Mouse (Mus musculus) cerebellum, adult 2 months (tissue): ENCODE measurements around the gene Zfp811. TPM values are rescaled to one million over a fixed set of nuclear protein-coding genes. Genes with fewer than 3 reads are reported as not detected.
"Not testable (repeated sequence)": the region's sequence is repeated elsewhere in the genome, so short reads cannot be mapped to it uniquely, and the experiment has no call there.

Experiments used
- DNase-seq, 2 experiments: peaks; one replicate each; pipeline ENCODE4 v3.0.0; 2021
- H3K27ac ChIP-seq: fragments of 200-500 bp; 2 replicates; pipeline ENCODE4 v1.5.1; 2012; ENCODE audit warnings: low read length, control low read depth, inconsistent platforms; ENCODE audit not compliant: insufficient read depth
- H3K27me3 ChIP-seq: fragments of 200-500 bp; 2 replicates; pipeline ENCODE4 v1.6.1; 2012; ENCODE audit warnings: inconsistent platforms, mild to moderate bottlenecking, low read length, moderate library complexity; ENCODE audit not compliant: control insufficient read depth, insufficient read depth
- H3K4me1 ChIP-seq: fragments of 200-500 bp; 2 replicates; pipeline ENCODE4 v1.6.1; 2011; ENCODE audit warnings: low read length; ENCODE audit not compliant: control insufficient read depth, insufficient read depth
- H3K4me3 ChIP-seq: fragments of 200-500 bp; replicated peaks from 2 replicates; pipeline ENCODE3; 2011; ENCODE audit warnings: mild to moderate bottlenecking, low read depth, low read length, control low read depth; ENCODE audit not compliant: insufficient read depth
- CTCF ChIP-seq: fragments of 200-500 bp; IDR thresholded peaks from 2 replicates; pipeline ENCODE4 v1.5.1; 2011; ENCODE audit warnings: low read depth, mild to moderate bottlenecking, control low read depth, low read length, moderate library complexity, borderline replicate concordance; ENCODE audit not compliant: insufficient read depth
- POLR2A ChIP-seq: fragments of 200-500 bp; IDR thresholded peaks from 2 replicates; pipeline ENCODE4 v1.6.1; 2011; ENCODE audit warnings: low read length, control low read depth, borderline replicate concordance; ENCODE audit not compliant: insufficient read depth
- WGBS: fragments of 180-500 bp; shearing (Covaris S2); methylation state at CpG from one replicate; pipeline ENCODE4 v1.1.7; 2018; 5-methylcytosine and 5-hydroxymethylcytosine counted together
- polyA plus RNA-seq: library from polyadenylated mRNA; depleted of rRNA; stranded (reverse); fragments of >200 nt; gene quantifications from 2 replicates; pipeline ENCODE4 v1.2.3, GENCODE M21; 2012; rRNA removed

Zfp811 gene
- 6.4 and 7.2 TPM in 2 replicates for polyA plus RNA-seq

DNA sequence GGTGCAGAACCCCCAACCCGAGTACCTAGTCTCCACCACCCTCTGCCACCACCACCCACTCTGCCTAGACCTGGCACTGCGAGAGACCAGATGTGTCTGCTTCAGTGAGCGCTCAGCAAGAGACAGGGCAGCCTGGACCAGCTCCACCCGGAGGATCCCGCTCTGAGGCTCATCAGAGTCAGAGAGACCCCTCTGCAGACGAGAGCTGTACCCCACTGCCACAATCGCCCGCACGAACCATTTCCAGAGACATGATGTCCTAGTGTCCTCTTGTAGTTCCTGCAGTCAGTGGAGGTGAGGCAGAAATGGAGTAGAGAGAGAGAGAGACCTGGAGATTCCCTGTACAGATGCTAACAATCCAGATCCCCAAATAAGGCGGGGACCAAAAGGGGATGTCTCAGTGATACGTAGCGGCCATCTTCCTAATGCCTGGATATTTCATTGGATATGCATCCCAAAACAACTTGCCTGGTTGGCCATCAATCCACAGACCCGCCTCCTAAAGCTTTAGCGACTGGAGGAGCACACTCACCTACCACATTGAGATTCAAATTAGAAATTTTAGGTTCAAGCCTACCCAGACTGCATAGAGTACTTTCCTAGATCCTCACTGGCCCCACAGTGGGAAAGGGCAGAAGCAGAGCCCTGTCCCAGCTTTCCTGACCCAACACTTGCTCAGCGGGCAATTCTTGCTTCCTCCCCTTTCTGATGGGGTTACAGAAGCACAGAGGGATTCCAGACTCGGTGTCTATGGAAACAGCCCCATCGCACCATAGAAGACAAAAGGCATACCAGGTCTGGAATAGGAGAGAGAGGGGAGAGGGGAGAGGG is at the start of gene Zfp811:
TSS of gene Zfp811 (minus strand) at position 388 of the 831 bp plus-strand sequence.
- peak; percentile 43; the same call in 1 of the 2 replicates for TF ChIP-seq POLR2A
- TF ChIP-seq CTCF, result no peak
- H3K4me3 ChIP-seq, result peak within 1 kb of the TSS; percentile 71
- peak within 1 kb of the TSS; percentile 12; the same call in 1 of the 2 replicates for H3K27ac ChIP-seq
- peak; percentile 59 to 77 for DNase-seq
- H3K4me1 ChIP-seq, result no peaks in the 10 kb centered on the region; the same call in 1 of the 2 replicates
- under 1% methylated on average over 17 of the region's 17 CpGs for WGBS
- H3K27me3 ChIP-seq, result no peaks in the 10 kb centered on the region

DNA sequence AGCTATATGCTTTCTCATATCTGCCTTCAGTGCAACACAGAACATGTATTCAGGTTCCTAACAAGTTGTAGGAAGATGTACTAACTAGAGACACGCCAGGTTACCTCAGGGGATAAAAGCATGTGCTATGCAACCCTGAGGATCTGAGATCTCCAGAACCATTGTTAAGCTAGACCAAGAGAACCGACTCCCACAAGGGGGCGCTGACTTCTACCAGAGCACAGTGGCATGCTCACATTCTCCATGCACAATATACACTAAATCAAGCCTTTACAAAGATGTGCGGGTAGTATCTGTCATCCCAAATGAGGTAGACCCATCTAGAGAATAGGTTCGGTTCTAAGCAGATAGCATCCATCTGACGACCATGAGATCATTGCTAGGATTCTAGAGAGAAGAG is 47.0 kb upstream of the Zfp811 start:
- not testable (repeated sequence) for H3K4me3 ChIP-seq, H3K4me1 ChIP-seq, H3K27ac ChIP-seq, DNase-seq, H3K27me3 ChIP-seq
- WGBS, result 74% methylated on average over 3 of the region's 6 CpGs

DNA sequence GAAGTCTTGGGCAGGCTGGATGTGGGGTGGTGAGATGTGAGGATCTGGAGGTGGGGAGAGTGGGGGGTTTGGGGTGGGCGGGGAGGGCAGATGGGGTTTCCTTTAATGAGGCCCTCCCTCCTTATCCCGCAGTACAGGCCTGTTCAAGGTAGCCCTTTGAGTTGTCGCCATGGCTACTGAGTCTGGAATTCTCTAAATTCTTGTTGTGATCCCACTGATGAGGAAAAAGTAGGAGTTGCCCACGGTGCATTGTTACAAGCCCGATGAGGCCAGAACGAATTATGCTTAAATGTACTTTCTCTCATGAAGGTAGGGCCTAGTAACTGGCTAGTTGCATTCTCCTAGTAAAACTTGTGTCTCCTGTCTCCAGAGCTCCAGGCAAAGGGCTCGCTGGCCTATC is 41.9 kb upstream of the Zfp811 start:
- DNase-seq, result no peak
- Histone ChIP-seq H3K27me3 (no peaks in the 10 kb centered on the region), H3K27ac (no peak overlapping the region), H3K4me3 (no peak overlapping the region), H3K4me1 (no peaks in the 10 kb centered on the region)
- WGBS, result 20% methylated on average over 7 of the region's 7 CpGs
- TF ChIP-seq POLR2A (no peak), CTCF (no peak)

DNA sequence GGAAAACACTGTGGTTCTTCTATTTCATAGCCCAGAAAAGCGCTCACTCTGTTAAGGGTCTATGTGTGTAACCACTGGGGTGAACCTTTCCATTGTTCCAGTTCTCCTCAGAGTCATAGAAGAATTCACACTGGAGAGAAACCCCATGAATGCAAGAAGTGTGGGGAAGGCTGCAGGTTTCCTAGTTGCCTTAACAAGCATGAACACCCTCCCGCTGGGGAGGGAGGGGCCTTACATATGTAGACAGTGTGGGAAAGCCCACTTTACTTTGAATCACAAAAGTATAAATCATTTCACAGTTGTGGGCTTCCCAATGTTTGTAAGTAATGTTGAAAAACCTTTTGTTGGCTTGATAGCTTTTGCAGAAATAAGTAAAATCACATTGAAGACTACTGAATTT is 31.7 kb upstream of the Zfp811 start:
- DNase-seq, result no peak
- no peaks in the 10 kb centered on the region for H3K27me3 ChIP-seq
- H3K4me3 ChIP-seq, result no peak overlapping the region
- WGBS, result 5% methylated on average over 2 of the region's 2 CpGs
- no peak overlapping the region for H3K27ac ChIP-seq
- no peaks in the 10 kb centered on the region for H3K4me1 ChIP-seq
- TF ChIP-seq POLR2A (no peak), CTCF (no peak)

DNA sequence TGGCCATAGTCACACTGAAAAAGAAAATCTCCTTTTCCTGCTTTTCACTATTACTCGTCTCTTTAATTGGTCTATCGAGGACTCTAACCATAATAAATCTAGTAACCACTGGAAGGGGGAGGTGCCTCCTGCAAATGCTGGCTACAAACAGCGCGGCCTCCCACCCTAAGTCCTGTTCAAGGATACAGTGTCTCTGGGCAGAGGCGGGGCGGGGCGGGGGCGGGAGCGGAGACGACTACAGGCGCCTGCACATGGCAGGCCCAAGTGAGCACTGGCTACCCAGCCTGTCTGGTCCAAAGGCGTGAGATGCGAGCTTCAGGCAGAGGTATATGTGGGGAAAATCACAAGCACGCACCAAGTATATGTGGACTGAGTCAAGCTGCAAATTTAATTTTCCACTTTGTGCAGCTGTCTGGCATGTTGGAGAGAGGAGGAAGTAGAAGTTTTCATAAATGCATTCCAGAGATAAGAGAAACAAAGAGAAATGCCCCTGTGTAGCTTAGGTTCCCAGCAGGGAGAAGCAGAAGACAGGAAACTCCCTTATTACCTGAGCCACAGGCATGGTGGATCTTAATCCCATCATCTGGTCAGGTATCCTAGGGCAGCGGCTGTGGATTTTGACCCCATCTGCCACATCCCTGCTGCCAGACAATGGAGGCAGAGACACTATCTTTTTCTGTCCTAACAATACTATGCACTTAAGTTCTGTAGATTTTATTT is 29.5 kb upstream of the Zfp811 start:
- Histone ChIP-seq H3K27ac (no peak overlapping the region), H3K4me1 (no peaks in the 10 kb centered on the region), H3K4me3 (no peak overlapping the region), H3K27me3 (no peaks in the 10 kb centered on the region)
- DNase-seq, result no peak
- TF ChIP-seq POLR2A (no peak), CTCF (no peak)
- WGBS, result 40% methylated on average over 15 of the region's 15 CpGs

DNA sequence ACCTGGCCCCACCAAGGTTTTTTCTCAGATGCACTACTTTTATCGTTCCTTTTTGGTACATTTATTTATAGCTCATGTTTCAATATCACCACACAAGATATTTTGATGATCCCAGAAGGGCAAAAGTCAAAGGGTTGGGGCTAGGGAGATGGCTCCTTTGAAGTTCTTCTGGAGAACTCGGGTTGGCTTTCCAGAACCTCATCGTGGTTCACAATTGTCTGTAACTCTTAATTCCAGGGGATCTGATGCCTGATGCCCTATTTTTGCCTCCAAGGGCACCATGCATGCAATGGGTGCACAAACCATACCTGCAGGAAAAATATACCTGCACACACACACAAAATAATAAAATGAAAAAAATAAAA is 20.7 kb upstream of the Zfp811 start:
- H3K27me3 ChIP-seq, result no peaks in the 10 kb centered on the region
- TF ChIP-seq CTCF, result no peak
- no peak for TF ChIP-seq POLR2A
- 28% methylated on average over 3 of the region's 3 CpGs for WGBS
- DNase-seq, result no peak
- H3K4me3 ChIP-seq, result peak overlapping the region; percentile 100
- H3K4me1 ChIP-seq, result no peaks in the 10 kb centered on the region
- H3K27ac ChIP-seq, result no peak overlapping the region

DNA sequence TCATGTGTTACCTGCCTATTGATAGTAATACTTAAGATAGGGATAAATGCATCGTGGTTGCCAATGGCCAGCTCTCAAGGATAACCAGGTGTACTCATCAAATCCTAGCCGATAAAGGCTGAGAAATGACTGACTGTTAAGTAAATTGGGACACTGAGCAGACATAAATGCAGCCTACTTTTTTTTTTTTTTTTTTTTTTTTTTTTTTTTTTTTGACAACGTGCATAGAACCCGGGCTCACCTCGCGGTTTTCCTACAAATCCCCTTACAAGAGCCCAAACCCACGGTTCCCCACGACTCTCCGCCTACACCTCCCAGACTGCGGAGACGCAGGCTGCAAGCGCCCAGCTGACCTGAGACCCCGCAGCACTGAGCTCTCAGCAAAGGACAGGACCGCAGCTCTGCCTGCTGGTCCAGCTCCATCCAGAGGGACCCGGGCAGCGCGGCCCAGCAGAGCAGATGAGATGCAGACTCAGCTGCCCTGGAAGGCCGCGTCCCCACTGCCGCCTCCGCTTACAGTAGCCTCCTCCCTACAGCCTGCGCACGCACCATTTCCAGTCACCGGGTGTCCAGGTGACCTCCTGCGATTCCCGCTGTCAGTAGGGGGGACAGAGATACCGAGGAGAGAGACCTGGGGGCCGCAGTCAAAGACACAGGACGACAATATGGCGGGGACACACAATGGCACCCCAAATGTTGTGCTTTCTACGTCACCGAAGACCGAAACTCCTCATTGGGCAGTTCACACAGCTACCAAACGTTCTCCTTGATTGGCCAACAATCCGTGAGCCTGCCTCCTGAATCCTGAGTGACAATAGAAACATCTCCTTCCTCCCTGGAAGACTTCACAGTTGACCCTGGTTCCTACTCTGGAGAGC is 20.0 kb upstream of the Zfp811 start, which contains the start of gene Zfp799:
TSS of gene Zfp799 (minus strand) at position 722 of the 878 bp plus-strand sequence.
- TF ChIP-seq POLR2A (peak; percentile 72; the same call in 1 of the 2 replicates), CTCF (no peak)
- under 1% methylated on average over 35 of the region's 35 CpGs for WGBS
- H3K27ac ChIP-seq, result peak within 1 kb of the TSS; percentile 75
- H3K4me1 ChIP-seq, result no peaks in the 10 kb centered on the region
- H3K27me3 ChIP-seq, result no peaks in the 10 kb centered on the region
- DNase-seq, result peak; percentile 83 to 87
- H3K4me3 ChIP-seq, result peak within 1 kb of the TSS; percentile 100
